Mouse (Mus musculus): ENCODE data around the gene Pfkm. TPM values are rescaled to one million over a fixed set of nuclear protein-coding genes. Genes with fewer than 3 reads are reported as not detected.
A peak's percentile ranks its signal among the peaks of the same experiment; 100 is the strongest.

Pfkm gene
- polyA plus RNA-seq, 1 experiment from 2014 or later = 41.3 TPM

DNA sequence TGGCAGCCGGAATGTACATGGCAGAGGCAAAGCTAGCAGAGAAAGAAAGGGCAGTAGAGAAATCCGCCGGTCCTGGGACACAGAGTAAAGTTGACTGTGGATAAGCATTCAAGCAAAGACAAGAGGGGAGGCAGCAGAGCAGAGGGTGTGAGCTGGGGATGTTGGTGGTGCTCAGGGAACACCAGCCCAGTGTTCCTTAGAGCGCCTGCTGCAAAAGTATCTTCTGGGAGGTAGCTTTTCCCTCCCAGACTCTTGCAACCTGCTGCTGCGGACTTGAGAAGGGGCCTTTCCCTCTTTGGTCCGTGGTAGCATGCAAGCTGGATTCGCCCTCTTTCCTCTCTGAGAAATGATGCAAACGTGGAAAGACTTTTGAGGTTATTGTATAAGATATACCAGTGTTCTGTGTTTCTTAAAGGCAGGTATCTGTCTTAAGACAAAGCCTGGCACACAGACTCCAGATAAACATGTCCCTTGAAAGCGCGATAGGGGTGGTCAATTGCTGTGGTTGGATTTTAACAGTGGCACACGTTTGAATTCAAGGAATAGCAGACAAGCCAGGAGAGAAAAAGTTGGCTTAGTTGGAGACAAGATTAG is 15.4 kb downstream of the Pfkm start:
- Histone ChIP-seq H3K36me3 (ENCODE audit: control insufficient read depth, insufficient read depth, low read length) (no peaks in the 10 kb centered on the region), H3K9ac (ENCODE audit: low read length) (peak overlapping the region; percentile 81), H3K27me3 (ENCODE audit: control insufficient read depth, insufficient read depth, low read length) (no peaks in the 10 kb centered on the region), H3K9me3 (ENCODE audit: control insufficient read depth, low read length) (no peaks in the 10 kb centered on the region), H3K4me2 (ENCODE audit: low read depth) (peak overlapping the region; percentile 74), H3K4me1 (ENCODE audit: control insufficient read depth, insufficient read depth, low read length) (0 out of 2 replicates have a peak, but pooled peaks cover 2% of the 10 kb centered on the region), H3K4me3 (ENCODE audit: low read depth, low read length) (peak overlapping the region; percentile 52), H3K27ac (ENCODE audit: low read depth, low read length) (no peak overlapping the region)
- no peak for DNase-seq (ENCODE audit: low spot score)
- ATAC-seq (ENCODE audit: insufficient read depth, low FRiP score, low TSS enrichment) = no peak
- 40% methylated on average over 11 of the region's 11 CpGs for WGBS

DNA sequence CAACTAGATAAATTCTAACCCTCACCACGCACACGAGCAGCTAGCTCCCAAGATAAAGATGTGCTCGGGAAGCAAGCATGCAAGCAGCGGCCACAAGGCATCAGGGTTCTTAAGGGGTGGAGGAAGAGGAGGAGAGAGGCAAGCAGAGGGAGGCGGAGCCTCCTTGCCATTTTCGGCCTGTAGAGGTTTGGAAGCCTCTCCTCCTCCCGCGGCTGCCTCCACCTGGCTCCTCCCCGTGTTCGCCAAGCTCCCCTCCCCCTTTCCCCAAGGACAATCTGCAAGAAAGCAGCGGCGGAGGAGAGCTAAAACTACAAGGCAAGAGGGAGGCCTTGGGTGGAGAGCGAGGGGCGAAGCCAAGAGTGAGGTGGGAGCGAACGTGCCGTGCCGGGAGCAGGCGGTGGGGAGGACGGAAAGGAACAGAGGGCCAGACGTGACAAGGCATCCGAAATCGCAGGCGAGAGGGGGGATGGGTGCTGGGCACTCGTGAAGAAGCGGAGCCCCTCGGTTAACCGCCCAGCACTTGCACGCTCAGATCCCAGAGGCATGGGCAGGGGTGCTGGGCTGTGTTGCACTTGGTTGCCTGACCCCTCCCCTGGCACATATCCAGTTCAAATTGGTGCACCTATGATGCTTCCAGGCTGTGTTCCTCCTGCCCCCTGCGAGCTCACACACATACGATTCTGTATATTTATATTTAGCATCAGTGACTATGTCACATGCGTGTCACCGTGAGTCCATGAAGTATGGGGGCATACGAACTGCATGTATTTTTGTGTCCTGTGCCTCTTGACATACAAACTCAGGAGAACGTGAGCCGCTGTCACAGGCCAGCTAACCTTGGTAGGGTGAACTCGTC is 16.1 kb downstream of the Pfkm start:
- H3K4me1 ChIP-seq (ENCODE audit: control insufficient read depth, insufficient read depth, low read length) = 0 out of 2 replicates have a peak, but pooled peaks cover 2% of the 10 kb centered on the region
- peak overlapping the region; percentile 31; the same call in 1 of the 2 replicates for H3K27ac ChIP-seq (ENCODE audit: low read depth, low read length)
- no peaks in the 10 kb centered on the region for H3K9me3 ChIP-seq (ENCODE audit: control insufficient read depth, low read length)
- ATAC-seq (ENCODE audit: insufficient read depth, low FRiP score, low TSS enrichment) (peak; percentile 86), DNase-seq (ENCODE audit: low spot score) (peak; percentile 85)
- H3K9ac ChIP-seq (ENCODE audit: low read length) = peak overlapping the region; percentile 81
- no peaks in the 10 kb centered on the region for H3K27me3 ChIP-seq (ENCODE audit: control insufficient read depth, insufficient read depth, low read length)
- peak overlapping the region; percentile 74 for H3K4me2 ChIP-seq (ENCODE audit: low read depth)
- peak overlapping the region; percentile 52 for H3K4me3 ChIP-seq (ENCODE audit: low read depth, low read length)
- 5% methylated on average over 37 of the region's 37 CpGs for WGBS
- H3K36me3 ChIP-seq (ENCODE audit: control insufficient read depth, insufficient read depth, low read length) = no peaks in the 10 kb centered on the region

DNA sequence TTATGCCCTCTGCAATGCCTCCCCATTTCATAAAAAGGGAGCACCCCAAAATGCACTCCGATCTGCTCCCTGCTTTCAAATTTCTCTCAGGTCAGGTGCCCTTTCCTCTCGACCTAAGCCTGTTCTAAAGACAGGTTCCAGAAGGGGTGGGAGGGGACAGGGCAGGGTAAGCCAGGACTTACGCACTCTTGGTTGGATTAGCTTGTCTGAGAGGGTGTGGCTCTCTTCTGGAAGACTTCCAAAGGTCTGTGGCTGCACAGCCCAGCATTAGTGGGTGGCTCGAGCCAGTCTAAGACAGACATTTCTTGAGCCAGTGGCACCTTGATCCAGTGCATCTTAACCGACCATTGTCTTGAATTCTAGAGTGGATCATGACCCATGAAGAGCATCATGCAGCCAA is 19.4 kb downstream of the Pfkm start:
- H3K9ac ChIP-seq (ENCODE audit: low read length) = no peak overlapping the region
- ATAC-seq (ENCODE audit: insufficient read depth, low FRiP score, low TSS enrichment) (no peak), DNase-seq (ENCODE audit: low spot score) (no peak)
- 0 out of 2 replicates have a peak, but pooled peaks cover 2% of the 10 kb centered on the region for H3K4me1 ChIP-seq (ENCODE audit: control insufficient read depth, insufficient read depth, low read length)
- no peaks in the 10 kb centered on the region for H3K9me3 ChIP-seq (ENCODE audit: control insufficient read depth, low read length)
- no peaks in the 10 kb centered on the region for H3K27me3 ChIP-seq (ENCODE audit: control insufficient read depth, insufficient read depth, low read length)
- no peak overlapping the region for H3K27ac ChIP-seq (ENCODE audit: low read depth, low read length)
- no peak overlapping the region for H3K4me2 ChIP-seq (ENCODE audit: low read depth)
- no peaks in the 10 kb centered on the region for H3K36me3 ChIP-seq (ENCODE audit: control insufficient read depth, insufficient read depth, low read length)
- 89% methylated on average over 5 of the region's 5 CpGs for WGBS
- H3K4me3 ChIP-seq (ENCODE audit: low read depth, low read length) = no peak overlapping the region

DNA sequence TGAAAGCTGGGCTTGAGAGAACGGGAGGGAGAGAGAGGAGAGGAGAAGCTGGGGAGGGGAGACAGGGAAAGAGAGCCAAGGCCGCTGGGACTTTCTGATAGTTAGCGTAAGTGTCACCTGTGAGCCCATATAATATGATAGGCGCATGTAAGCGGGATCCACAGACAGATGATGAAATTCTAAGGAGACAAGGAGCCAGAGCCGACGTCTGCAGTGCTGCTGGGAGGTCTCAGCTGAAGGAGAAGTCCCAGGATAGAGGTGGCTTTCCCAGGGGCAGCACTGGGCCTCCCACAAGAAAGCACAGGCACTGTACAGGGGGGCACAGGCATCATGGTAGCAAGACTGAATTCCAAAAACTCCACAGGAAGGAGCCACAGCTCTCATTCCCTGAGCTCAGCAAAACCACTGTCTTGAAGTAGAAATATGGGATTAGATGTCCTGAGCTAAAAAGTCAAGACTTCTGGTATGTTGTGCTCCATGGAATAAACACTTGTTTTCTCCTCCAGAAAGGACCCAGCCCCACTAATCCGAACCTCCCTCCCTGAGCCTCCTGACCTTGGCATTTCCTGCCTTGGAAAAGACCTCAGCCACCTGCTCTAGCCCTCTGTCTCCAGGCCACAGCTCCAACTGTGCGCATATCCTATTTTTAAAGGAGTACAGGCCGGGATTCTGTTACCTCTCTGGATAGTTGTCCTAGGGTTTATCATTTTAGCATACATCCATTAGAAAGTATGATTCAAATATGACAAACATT is 21.9 kb downstream of the Pfkm start:
- Histone ChIP-seq H3K9ac (ENCODE audit: low read length) (no peak overlapping the region), H3K27me3 (ENCODE audit: control insufficient read depth, insufficient read depth, low read length) (no peaks in the 10 kb centered on the region), H3K4me3 (ENCODE audit: low read depth, low read length) (no peak overlapping the region), H3K4me2 (ENCODE audit: low read depth) (no peak overlapping the region), H3K4me1 (ENCODE audit: control insufficient read depth, insufficient read depth, low read length) (no peaks in the 10 kb centered on the region), H3K36me3 (ENCODE audit: control insufficient read depth, insufficient read depth, low read length) (no peaks in the 10 kb centered on the region), H3K27ac (ENCODE audit: low read depth, low read length) (no peak overlapping the region), H3K9me3 (ENCODE audit: control insufficient read depth, low read length) (no peaks in the 10 kb centered on the region)
- DNase-seq (ENCODE audit: low spot score) (no peak), ATAC-seq (ENCODE audit: insufficient read depth, low FRiP score, low TSS enrichment) (no peak)
- WGBS = 85% methylated on average over 10 of the region's 10 CpGs

DNA sequence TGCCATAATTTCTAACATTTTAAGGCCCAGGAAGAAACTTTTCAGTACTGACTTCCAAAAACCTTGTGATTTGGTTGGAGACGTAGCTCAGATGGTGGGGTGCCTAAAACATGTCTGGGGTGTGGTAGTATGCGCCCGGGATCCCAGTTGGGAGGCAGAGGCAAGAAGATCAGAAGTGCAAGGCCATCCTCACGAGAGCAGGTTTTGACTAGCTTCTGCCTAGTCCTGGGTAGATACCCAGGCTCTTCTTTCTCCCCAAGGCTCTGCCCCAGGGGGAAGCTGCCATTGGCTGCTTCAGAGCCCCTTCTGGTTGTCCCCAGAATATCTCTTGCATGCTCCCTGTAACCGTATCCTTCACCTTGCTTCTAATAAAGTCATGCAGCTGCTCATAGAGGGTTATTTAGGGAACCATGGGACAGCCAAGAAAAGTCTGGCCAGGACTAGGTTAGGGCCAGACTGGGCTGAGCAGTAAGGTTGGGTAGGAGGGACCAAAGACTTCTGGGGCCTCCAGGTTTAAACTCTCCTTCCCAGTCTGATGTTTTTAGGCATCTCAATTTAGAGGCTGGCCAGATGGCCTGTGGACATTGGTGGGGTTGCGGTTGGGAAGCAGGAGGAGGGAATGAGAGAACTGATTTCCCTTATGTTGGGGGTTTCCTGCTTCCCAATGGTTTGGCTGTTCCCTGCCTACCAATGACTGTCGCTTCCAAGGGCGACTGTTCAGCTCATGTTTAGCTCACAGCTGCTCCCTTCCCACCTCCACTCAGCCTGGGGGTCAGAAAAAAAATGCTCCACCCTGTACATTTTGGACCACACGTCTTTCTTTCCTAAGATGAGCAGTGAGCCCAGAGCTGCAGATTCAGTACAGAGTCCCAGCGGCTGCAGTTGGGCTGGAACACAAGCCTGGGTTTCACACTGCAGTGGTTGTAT is 22.7 kb downstream of the Pfkm start:
- DNase-seq (ENCODE audit: low spot score) = no peak
- Histone ChIP-seq H3K4me2 (ENCODE audit: low read depth) (no peak overlapping the region), H3K27ac (ENCODE audit: low read depth, low read length) (no peak overlapping the region), H3K9me3 (ENCODE audit: control insufficient read depth, low read length) (no peaks in the 10 kb centered on the region), H3K36me3 (ENCODE audit: control insufficient read depth, insufficient read depth, low read length) (no peaks in the 10 kb centered on the region), H3K9ac (ENCODE audit: low read length) (no peak overlapping the region), H3K27me3 (ENCODE audit: control insufficient read depth, insufficient read depth, low read length) (no peaks in the 10 kb centered on the region), H3K4me1 (ENCODE audit: control insufficient read depth, insufficient read depth, low read length) (no peaks in the 10 kb centered on the region), H3K4me3 (ENCODE audit: low read depth, low read length) (no peak overlapping the region)
- no peak for ATAC-seq (ENCODE audit: insufficient read depth, low FRiP score, low TSS enrichment)
- 88% methylated on average over 10 of the region's 10 CpGs for WGBS

DNA sequence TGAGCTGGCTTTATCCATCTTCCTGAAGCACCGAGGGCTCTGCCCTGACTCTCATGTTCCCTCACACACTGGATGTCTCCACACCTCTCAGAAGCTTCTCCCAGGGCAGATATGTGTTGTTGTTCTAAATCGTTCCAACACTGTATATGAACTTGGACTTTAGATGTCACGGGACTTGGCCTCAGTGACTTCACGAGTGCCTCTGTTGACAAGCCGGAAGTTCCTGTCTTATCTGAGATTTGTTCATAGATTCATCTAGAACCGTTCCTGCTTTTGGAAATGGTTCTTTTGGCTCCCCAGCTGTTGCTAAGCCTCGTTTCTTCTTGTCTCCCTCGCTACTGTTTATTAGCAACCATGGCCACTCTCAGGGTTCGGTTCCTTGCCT is 23.4 kb downstream of the Pfkm start:
- Histone ChIP-seq H3K27me3 (ENCODE audit: control insufficient read depth, insufficient read depth, low read length) (no peaks in the 10 kb centered on the region), H3K9me3 (ENCODE audit: control insufficient read depth, low read length) (no peaks in the 10 kb centered on the region), H3K9ac (ENCODE audit: low read length) (no peak overlapping the region), H3K27ac (ENCODE audit: low read depth, low read length) (no peak overlapping the region), H3K36me3 (ENCODE audit: control insufficient read depth, insufficient read depth, low read length) (no peaks in the 10 kb centered on the region), H3K4me1 (ENCODE audit: control insufficient read depth, insufficient read depth, low read length) (no peaks in the 10 kb centered on the region), H3K4me2 (ENCODE audit: low read depth) (no peak overlapping the region), H3K4me3 (ENCODE audit: low read depth, low read length) (no peak overlapping the region)
- ATAC-seq (ENCODE audit: insufficient read depth, low FRiP score, low TSS enrichment) = no peak
- no peak for DNase-seq (ENCODE audit: low spot score)
- 91% methylated on average over 9 of the region's 9 CpGs for WGBS

DNA sequence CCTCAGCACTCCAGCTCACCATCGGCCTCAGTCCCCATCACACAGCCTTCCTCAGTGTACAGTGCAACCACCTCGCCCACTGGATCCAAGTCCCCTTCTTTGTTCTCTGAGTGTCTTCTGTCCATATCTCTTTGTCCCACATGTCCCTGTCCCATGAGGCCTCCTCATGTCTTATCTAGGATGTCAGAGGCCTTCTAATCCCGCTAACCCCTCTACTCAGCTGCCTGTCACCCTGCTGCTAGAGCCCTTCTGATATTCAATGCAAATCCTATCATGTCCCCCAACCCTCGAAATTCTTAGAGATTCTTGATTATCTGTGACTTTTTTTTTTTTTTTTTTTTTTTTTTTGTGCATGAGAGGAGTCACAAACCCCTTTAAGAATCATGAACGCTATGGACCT is 23.9 kb downstream of the Pfkm start:
- 89% methylated on average over 5 of the region's 5 CpGs for WGBS
- Histone ChIP-seq H3K36me3 (ENCODE audit: control insufficient read depth, insufficient read depth, low read length) (peaks cover 2% of the 10 kb centered on the region; the same call in 1 of the 2 replicates), H3K4me2 (ENCODE audit: low read depth) (no peak overlapping the region), H3K4me1 (ENCODE audit: control insufficient read depth, insufficient read depth, low read length) (no peaks in the 10 kb centered on the region), H3K27ac (ENCODE audit: low read depth, low read length) (no peak overlapping the region), H3K9me3 (ENCODE audit: control insufficient read depth, low read length) (no peaks in the 10 kb centered on the region), H3K27me3 (ENCODE audit: control insufficient read depth, insufficient read depth, low read length) (no peaks in the 10 kb centered on the region), H3K4me3 (ENCODE audit: low read depth, low read length) (no peak overlapping the region), H3K9ac (ENCODE audit: low read length) (no peak overlapping the region)
- DNase-seq (ENCODE audit: low spot score) (no peak), ATAC-seq (ENCODE audit: insufficient read depth, low FRiP score, low TSS enrichment) (no peak)

DNA sequence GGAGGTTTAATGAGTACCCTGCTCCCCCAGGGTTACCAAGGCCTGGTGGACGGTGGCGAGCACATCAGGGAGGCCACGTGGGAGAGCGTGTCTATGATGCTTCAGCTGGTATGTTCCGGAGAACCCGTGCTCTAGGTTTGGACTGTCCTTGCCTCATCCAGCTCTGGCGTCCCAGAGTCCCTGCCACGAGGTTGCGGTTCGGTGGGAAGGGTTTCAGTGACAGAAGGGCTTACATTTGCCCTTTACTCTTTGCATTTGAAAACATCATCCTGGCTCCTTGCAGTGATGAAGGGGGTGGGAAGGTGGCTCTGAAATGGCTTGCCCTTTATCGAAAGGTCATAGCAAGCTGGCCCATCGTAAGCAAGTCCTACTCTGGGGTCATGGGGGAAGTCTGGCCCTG is 27.0 kb downstream of the Pfkm start:
- H3K27ac ChIP-seq (ENCODE audit: low read depth, low read length) = no peak overlapping the region
- DNase-seq (ENCODE audit: low spot score) (no peak), ATAC-seq (ENCODE audit: insufficient read depth, low FRiP score, low TSS enrichment) (no peak)
- H3K4me3 ChIP-seq (ENCODE audit: low read depth, low read length) = no peak overlapping the region
- H3K36me3 ChIP-seq (ENCODE audit: control insufficient read depth, insufficient read depth, low read length) = peaks cover 3% of the 10 kb centered on the region; the same call in 1 of the 2 replicates
- WGBS = 79% methylated on average over 12 of the region's 12 CpGs
- H3K27me3 ChIP-seq (ENCODE audit: control insufficient read depth, insufficient read depth, low read length) = no peaks in the 10 kb centered on the region
- H3K4me2 ChIP-seq (ENCODE audit: low read depth) = no peak overlapping the region
- H3K4me1 ChIP-seq (ENCODE audit: control insufficient read depth, insufficient read depth, low read length) = no peaks in the 10 kb centered on the region
- no peaks in the 10 kb centered on the region for H3K9me3 ChIP-seq (ENCODE audit: control insufficient read depth, low read length)
- no peak overlapping the region for H3K9ac ChIP-seq (ENCODE audit: low read length)
